ENCODE assay signal across 8 mouse cellular contexts in the genomic region with DNA sequence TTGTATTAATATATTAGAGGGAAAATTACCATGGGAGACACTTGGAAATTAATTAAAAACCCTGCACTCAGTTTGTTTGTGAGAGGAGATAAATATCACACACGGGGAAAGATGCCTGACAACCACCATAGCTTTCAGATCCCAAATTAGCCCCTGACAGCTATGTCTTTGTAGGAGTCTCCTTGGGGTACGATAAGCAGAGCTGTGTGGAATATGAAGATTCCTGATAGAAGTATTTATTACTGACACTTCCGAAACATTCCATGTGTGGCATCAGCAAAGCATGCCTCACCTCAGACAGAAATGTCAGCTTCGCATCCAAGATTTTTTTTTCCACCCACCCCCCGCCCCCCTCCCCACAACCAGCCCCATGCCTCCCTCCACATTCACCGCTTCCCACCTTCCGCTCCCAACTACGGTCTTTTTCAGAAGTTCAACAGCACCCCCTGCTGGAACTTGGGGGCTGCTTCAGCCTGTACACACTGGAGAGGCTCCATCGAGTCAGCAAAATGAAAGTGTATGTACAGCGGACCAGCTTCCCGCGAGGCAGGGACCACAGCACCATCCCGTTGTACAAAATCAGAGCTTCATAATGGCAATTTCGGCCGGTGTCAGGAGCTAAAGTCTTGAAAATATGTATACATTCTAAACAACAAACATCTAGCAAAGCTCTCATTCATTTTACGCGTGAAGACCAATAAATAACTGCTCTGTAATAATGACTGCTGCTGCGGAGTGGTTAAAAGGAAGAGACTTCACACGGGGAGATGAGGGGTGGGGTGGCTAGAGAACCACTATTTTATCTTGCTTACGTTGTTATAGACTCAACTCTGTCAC.
DNase-seq lines count a peak whose midpoint lies in the region; ATAC-seq and TF ChIP-seq lines count a peak whose summit lies in the region.

No protein-coding gene starts in this region.

- no peak overlapping the region for H3K27ac ChIP-seq in embryonic facial prominence, embryonic 10.5 days (replicated peaks)
- H3K27ac ChIP-seq in limb, embryonic 13.5 days = no peak overlapping the region
- H3K27ac ChIP-seq in midbrain, embryonic 16.5 days (ENCODE audit: low read length) = peak overlapping the region; percentile 33; the same call in 1 of the 2 replicates
- H3K27ac ChIP-seq in spleen, adult 2 months (ENCODE audit: insufficient read depth, low read length) = no peak overlapping the region

- peak overlapping the region; percentile 55 for H3K4me2 ChIP-seq in limb, embryonic 13.5 days (replicated peaks)
- H3K4me2 ChIP-seq in midbrain, embryonic 16.5 days (ENCODE audit: low read length) = peak overlapping the region; percentile 46

- 0 out of 2 replicates have a peak, but pooled peaks cover 14% of the 10 kb centered on the region for H3K27me3 ChIP-seq in embryonic facial prominence, embryonic 10.5 days (replicated peaks; ENCODE audit: low read depth, poor library complexity, severe bottlenecking)
- H3K27me3 ChIP-seq in limb, embryonic 13.5 days = peaks cover 3% of the 10 kb centered on the region; the same call in 1 of the 2 replicates
- H3K27me3 ChIP-seq in midbrain, embryonic 16.5 days (ENCODE audit: control insufficient read depth, insufficient read depth, low read depth, low read length) = no peaks in the 10 kb centered on the region
- H3K27me3 ChIP-seq in spleen, adult 2 months (ENCODE audit: control insufficient read depth, insufficient read depth, low read length) = no peaks in the 10 kb centered on the region

- H3K4me1 ChIP-seq in embryonic facial prominence, embryonic 10.5 days = peaks cover 9% of the 10 kb centered on the region; the same call in 1 of the 2 replicates
- peaks cover 8% of the 10 kb centered on the region for H3K4me1 ChIP-seq in limb, embryonic 13.5 days
- peaks cover 15% of the 10 kb centered on the region for H3K4me1 ChIP-seq in midbrain, embryonic 16.5 days (ENCODE audit: control insufficient read depth, insufficient read depth, low read length)
- no peaks in the 10 kb centered on the region for H3K4me1 ChIP-seq in spleen, adult 2 months (ENCODE audit: control insufficient read depth, insufficient read depth, insufficient read length)

- DNase-seq in 3T3-L1 (ENCODE audit: low read depth, low spot score) = peak; percentile 87
- peak; percentile 86 for DNase-seq in adrenal gland, postnatal 10 days
- peak; percentile 84 for DNase-seq in embryonic facial prominence, embryonic 10.5 days (ENCODE audit: low spot score)
- DNase-seq in heart, adult 8-10 months (ENCODE audit: low spot score) = peak; percentile 30
- DNase-seq in kidney, adult 9 months = peak; percentile 70
- peak; percentile 7 to 34 for DNase-seq in spleen, adult 2 months (ENCODE audit: low read depth in 1 of 2, low spot score in 2 of 2)

- 35% methylated on average over 20 of the region's 20 CpGs for WGBS in embryonic facial prominence, embryonic 10.5 days
- 27% methylated on average over 19 of the region's 20 CpGs for WGBS in limb, embryonic 13.5 days
- WGBS in midbrain, embryonic 16.5 days = 20% methylated on average over 20 of the region's 20 CpGs
- 27% methylated on average over 20 of the region's 20 CpGs for WGBS in spleen, adult 2 months

- no peaks in the 10 kb centered on the region for H3K9me3 ChIP-seq in embryonic facial prominence, embryonic 10.5 days
- H3K9me3 ChIP-seq in limb, embryonic 13.5 days = no peaks in the 10 kb centered on the region
- no peaks in the 10 kb centered on the region for H3K9me3 ChIP-seq in midbrain, embryonic 16.5 days (replicated peaks; ENCODE audit: control insufficient read depth, low read length, poor library complexity, severe bottlenecking)

- H3K36me3 ChIP-seq in embryonic facial prominence, embryonic 10.5 days (replicated peaks) = no peaks in the 10 kb centered on the region
- no peaks in the 10 kb centered on the region for H3K36me3 ChIP-seq in limb, embryonic 13.5 days
- H3K36me3 ChIP-seq in midbrain, embryonic 16.5 days (ENCODE audit: control insufficient read depth, insufficient read depth, low read length) = no peaks in the 10 kb centered on the region
- no peaks in the 10 kb centered on the region for H3K36me3 ChIP-seq in spleen, adult 2 months (ENCODE audit: control insufficient read depth, insufficient read depth, low read length)

- peak; percentile 93 for ATAC-seq in limb, embryonic 13.5 days (ENCODE audit: low FRiP score, low read depth)
- ATAC-seq in midbrain, embryonic 16.5 days = peak; percentile 96

- TF ChIP-seq CTCF in spleen, adult 2 months (IDR thresholded peaks at IDR 0.05; ENCODE audit: extremely low read depth, insufficient read depth, insufficient read length, insufficient replicate concordance) = peak; percentile 52; the same call in 1 of the 2 replicates

- no peak for TF ChIP-seq POLR2A in spleen, adult 2 months (IDR thresholded peaks at IDR 0.05; ENCODE audit: low read depth, low read length)

- no peak overlapping the region for H3K9ac ChIP-seq in limb, embryonic 13.5 days
- H3K9ac ChIP-seq in midbrain, embryonic 16.5 days (ENCODE audit: low read depth, low read length) = no peak overlapping the region

- peak overlapping the region; percentile 42 for H3K4me3 ChIP-seq in embryonic facial prominence, embryonic 10.5 days
- H3K4me3 ChIP-seq in limb, embryonic 13.5 days = peak overlapping the region; percentile 35
- H3K4me3 ChIP-seq in midbrain, embryonic 16.5 days (ENCODE audit: low read depth, low read length) = peak overlapping the region; percentile 14; the same call in 1 of the 2 replicates
- H3K4me3 ChIP-seq in spleen, adult 2 months (ENCODE audit: extremely low read depth, insufficient read depth, insufficient read length) = peak overlapping the region; percentile 39; the same call in 1 of the 2 replicates

Comparison
In these comparisons a context has a peak if more than half of its experiments do, and no peak if none do; other contexts are left out.
1. DNase-seq: peak in every context shown above with its lines; median percentile 87 in 3T3-L1; 86 in adrenal gland, postnatal 10 days; 84 in embryonic facial prominence, embryonic 10.5 days; 70 in kidney, adult 9 months; 30 in heart, adult 8-10 months; 20 in spleen, adult 2 months.